Mouse (Mus musculus): ENCODE data around the gene H2-D1. TPM values are rescaled to one million over a fixed set of nuclear protein-coding genes. Genes with fewer than 3 reads are reported as not detected.

Gene H2-D1
- polyA plus RNA-seq, 1 experiment from 2014 or later, result 73.2 TPM

DNA sequence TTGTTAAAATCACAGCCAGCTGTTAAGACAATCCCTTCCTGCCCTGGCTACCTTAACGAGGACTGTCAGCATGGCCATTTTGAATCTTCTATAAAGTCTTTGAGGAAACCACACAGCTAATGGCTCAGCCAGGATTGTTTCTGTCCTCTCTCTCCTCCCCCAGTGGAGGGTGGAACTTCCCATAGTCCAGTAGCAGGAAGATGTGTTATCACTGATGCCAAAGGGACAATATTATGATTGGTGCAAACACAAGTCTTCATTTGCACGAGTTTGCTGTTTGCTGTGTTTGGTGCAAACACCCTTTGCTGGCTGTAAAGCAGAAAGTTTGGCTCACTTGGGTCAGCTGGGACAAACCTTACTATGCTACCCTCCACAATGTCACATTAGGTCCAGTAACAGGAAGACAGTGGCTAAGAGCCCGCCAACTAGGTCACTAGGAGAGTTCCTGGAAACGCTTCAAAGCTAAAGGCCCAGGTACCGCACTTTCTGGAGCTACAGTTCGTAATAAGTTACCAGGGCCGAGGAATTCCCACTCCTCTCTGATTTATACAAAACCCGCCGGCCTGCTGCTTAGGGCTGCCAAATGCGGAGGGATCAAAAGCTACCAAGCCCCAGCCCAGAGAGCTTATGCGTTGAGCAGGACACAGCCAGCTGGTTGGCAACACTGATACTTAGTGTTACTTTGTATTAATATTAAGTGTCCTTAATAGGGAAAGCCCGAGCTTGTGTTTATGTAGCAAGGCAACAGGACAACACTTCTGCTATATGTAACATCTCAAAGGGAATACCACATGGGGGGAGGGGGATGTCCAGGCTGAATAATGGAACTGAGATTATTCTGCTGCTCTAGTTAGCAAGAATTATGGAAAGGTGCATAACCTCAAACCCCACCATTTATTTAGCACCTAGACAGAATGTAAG, 21.9 kb upstream of the H2-D1 start:
- Histone ChIP-seq H3K4me3 (ENCODE audit: low read depth, low read length) (peak overlapping the region; percentile 97), H3K9ac (peak overlapping the region; percentile 100), H3K27me3 (ENCODE audit: insufficient read depth, low read length) (no peaks in the 10 kb centered on the region), H3K9me3 (ENCODE audit: low read depth, low read length) (no peaks in the 10 kb centered on the region), H3K4me2 (peak overlapping the region; percentile 85), H3K4me1 (ENCODE audit: insufficient read depth) (peaks cover 14% of the 10 kb centered on the region), H3K36me3 (ENCODE audit: insufficient read depth) (peaks cover 29% of the 10 kb centered on the region), H3K27ac (ENCODE audit: low read depth) (peak overlapping the region; percentile 100)
- peak; percentile 50 for DNase-seq
- WGBS, result 23% methylated on average over 12 of the region's 12 CpGs
- peak; percentile 0; the same call in 1 of the 2 replicates for ATAC-seq (ENCODE audit: insufficient read depth)
- no peak for TF ChIP-seq CTCF (IDR thresholded peaks at IDR 0.05; ENCODE audit: low read depth)

DNA sequence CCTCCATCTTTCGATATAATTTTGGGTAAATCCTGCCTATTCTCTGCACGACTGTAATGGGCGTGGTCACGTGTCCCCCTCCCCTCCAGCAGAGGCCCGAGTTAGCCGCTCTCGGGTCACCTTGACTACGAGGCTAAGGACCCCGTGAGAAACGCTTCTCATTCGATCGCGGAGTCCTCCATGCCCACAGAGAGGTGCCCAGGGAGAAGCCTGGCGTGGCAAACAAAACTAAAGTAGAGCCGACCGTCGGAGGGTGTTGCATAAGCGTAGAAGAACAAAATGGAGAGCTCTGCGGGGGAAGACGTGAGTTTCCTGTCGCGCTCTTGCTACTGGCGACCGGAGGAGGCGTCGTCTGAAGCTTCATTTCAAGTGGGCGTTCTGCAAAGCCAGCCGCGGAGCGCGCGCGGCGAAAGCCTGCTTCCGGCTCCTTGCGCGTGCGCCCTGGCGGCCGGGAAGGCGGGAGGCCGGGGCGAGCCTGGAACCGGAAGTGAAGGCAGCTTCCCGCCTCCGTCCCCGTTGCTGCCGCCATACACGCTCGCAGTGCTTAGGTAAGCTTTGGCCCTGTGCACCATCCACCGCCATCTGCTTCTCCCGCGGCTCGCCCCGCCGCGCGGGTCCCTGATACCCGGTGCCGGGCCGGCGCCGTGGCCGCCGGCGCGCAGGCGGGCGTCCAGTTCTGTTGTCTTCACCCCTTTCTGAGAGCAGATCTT, 21.1 kb upstream of the H2-D1 start, which contains the start of gene Ddx39b:
Gene Ddx39b (plus strand): TSS at position 442 of the 710 bp plus-strand sequence.
- Histone ChIP-seq H3K9ac (peak within 1 kb of the TSS; percentile 100), H3K27me3 (ENCODE audit: insufficient read depth, low read length) (no peaks in the 10 kb centered on the region), H3K27ac (ENCODE audit: low read depth) (peak within 1 kb of the TSS; percentile 100), H3K9me3 (ENCODE audit: low read depth, low read length) (no peaks in the 10 kb centered on the region), H3K4me3 (ENCODE audit: low read depth, low read length) (peak within 1 kb of the TSS; percentile 97), H3K36me3 (ENCODE audit: insufficient read depth) (peaks cover 37% of the 10 kb centered on the region), H3K4me1 (ENCODE audit: insufficient read depth) (peaks cover 14% of the 10 kb centered on the region), H3K4me2 (peak within 1 kb of the TSS; percentile 85)
- ATAC-seq (ENCODE audit: insufficient read depth) (peak; percentile 90), DNase-seq (peak; percentile 98)
- TF ChIP-seq CTCF (IDR thresholded peaks at IDR 0.05; ENCODE audit: low read depth), result no peak
- WGBS, result under 1% methylated on average over 69 of the region's 69 CpGs

DNA sequence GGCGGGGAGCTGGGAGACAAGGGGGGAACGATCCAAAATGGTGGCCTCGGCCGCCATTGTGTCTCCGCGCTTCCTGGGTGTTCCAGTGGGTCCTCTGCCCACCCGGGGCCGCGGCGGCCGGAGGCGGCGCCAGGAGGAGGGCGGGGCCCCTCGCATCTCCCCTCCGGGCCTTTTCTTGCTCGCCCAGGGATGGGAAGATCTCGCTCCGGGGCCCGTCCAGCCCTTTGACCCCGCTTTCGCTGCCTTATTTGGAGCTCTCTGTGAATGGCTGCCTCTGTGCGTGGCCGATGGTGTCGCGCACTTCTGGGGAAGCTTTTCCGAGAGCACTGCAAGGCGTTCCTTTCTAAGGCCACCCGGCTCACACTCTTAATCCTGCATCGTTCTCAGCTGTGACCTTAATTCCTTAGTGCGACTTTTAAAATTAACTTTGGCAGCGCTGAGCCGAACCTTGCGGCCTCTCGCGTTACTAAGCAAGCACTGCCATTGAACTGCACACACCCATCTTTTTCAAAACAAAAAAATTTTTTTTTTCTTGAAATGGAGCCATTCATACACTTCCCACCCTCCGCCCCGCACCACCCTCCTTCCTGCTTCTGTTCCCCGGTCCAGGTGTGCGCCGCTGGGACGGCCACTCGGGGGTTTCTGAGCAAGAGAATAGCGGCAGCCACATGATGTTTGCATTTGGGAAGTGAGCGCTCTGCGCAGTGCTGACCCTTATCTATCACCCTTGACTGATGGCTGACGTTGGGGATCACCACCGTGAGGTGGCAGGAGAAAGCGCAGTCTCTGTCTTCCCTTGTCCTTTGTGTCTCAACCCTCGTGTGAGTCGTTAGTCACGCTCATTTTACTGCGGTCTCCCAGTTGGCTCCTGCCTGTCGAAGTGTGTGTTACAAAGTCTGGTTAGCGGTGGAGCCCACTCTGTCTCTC, 20.3 kb upstream of the H2-D1 start:
- peaks cover 14% of the 10 kb centered on the region for H3K4me1 ChIP-seq (ENCODE audit: insufficient read depth)

DNA sequence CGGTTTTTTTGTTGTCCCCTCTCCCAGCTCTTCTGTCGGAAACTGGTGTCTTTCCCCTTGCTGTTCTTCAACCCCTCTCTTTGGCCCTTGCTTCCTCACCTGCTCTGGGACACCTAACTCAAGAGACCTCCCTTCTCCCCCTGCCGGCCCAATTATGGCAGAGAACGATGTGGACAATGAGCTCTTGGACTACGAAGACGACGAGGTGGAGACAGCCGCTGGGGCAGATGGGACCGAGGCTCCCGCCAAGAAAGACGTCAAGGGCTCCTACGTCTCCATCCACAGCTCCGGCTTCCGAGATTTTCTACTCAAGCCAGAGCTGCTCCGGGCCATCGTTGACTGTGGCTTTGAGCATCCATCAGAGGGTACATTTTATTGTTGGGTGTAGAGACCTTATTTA, 19.4 kb upstream of the H2-D1 start:
- H3K4me3 ChIP-seq (ENCODE audit: low read depth, low read length), result peak overlapping the region; percentile 97
- ATAC-seq (ENCODE audit: insufficient read depth) (no peak), DNase-seq (peak; percentile 76)
- H3K27ac ChIP-seq (ENCODE audit: low read depth), result peak overlapping the region; percentile 100
- peaks cover 14% of the 10 kb centered on the region for H3K4me1 ChIP-seq (ENCODE audit: insufficient read depth)
- peaks cover 51% of the 10 kb centered on the region for H3K36me3 ChIP-seq (ENCODE audit: insufficient read depth)
- H3K9ac ChIP-seq, result peak overlapping the region; percentile 100
- TF ChIP-seq CTCF (IDR thresholded peaks at IDR 0.05; ENCODE audit: low read depth), result peak; percentile 48
- WGBS, result under 1% methylated on average over 16 of the region's 16 CpGs
- peak overlapping the region; percentile 85 for H3K4me2 ChIP-seq
- H3K27me3 ChIP-seq (ENCODE audit: insufficient read depth, low read length), result no peaks in the 10 kb centered on the region
- H3K9me3 ChIP-seq (ENCODE audit: low read depth, low read length), result no peaks in the 10 kb centered on the region

More for the DNA sequence above, 20.3 kb upstream of the H2-D1 start:
- Histone ChIP-seq H3K36me3 (ENCODE audit: insufficient read depth) (peaks cover 45% of the 10 kb centered on the region), H3K4me2 (peak overlapping the region; percentile 85), H3K4me3 (ENCODE audit: low read depth, low read length) (peak overlapping the region; percentile 97), H3K27me3 (ENCODE audit: insufficient read depth, low read length) (no peaks in the 10 kb centered on the region), H3K9me3 (ENCODE audit: low read depth, low read length) (no peaks in the 10 kb centered on the region), H3K9ac (peak overlapping the region; percentile 100), H3K27ac (ENCODE audit: low read depth) (peak overlapping the region; percentile 100)
- DNase-seq (peak; percentile 84), ATAC-seq (ENCODE audit: insufficient read depth) (peak; percentile 55)
- WGBS, result under 1% methylated on average over 50 of the region's 55 CpGs
- TF ChIP-seq CTCF (IDR thresholded peaks at IDR 0.05; ENCODE audit: low read depth), result peak; percentile 25

DNA sequence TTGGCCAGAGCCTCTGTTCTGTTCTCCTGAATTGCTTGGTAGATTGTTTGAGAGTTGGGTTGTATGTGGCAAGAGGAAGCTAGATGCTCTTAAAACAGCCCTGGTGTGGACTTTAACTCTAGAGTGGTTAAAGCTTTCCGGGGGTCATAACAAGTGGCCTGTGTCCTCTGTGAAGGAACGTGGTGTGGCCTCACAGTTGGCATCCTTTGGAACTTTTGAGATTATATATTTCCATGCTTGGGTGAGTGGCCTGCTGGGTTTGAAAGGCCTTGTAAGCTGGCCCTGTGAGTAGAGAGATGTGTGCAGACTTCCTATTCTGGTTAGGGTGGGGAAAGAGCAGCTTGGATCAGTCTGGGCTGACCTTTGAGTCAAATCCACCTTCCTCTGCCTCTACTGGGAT, 17.5 kb upstream of the H2-D1 start:
- 65% methylated on average over 2 of the region's 2 CpGs for WGBS
- H3K9me3 ChIP-seq (ENCODE audit: low read depth, low read length), result no peaks in the 10 kb centered on the region
- peak overlapping the region; percentile 85 for H3K4me2 ChIP-seq
- peaks cover 70% of the 10 kb centered on the region for H3K36me3 ChIP-seq (ENCODE audit: insufficient read depth)
- no peak for TF ChIP-seq CTCF (IDR thresholded peaks at IDR 0.05; ENCODE audit: low read depth)
- DNase-seq, result no peak
- peaks cover 14% of the 10 kb centered on the region for H3K4me1 ChIP-seq (ENCODE audit: insufficient read depth)
- H3K9ac ChIP-seq, result peak overlapping the region; percentile 100
- peak overlapping the region; percentile 97 for H3K4me3 ChIP-seq (ENCODE audit: low read depth, low read length)
- no peak for ATAC-seq (ENCODE audit: insufficient read depth)
- no peak overlapping the region for H3K27ac ChIP-seq (ENCODE audit: low read depth)
- H3K27me3 ChIP-seq (ENCODE audit: insufficient read depth, low read length), result no peaks in the 10 kb centered on the region
